Mouse (Mus musculus): ENCODE measurements at regions not wholly inside any gene's neighbourhood (a gene's known extent, or its start where the extent isn't known, plus 50 kb on each side); places are given as distances from the start of the nearest gene placed in this dataset.

DNA sequence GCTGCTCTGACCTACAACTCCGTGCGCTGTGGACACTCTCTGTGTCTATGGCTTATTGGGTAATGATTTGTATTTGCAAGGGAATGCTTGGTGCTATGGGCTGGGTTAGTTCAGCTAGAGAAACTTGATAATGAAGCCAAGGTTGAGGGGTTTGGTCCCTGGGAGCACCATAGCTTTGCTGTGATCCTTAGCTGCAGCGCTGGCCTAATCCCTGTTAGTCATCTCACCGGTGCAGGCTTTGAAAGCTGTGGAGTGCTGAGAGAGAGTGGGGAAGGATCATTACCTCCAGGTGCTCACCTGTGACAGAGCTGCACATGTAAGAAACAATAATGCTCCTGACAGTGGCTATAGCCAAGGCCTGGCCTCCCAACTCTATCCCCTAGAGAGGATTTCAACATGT, 156.6 kb downstream of the Zfp326 start:
- TF ChIP-seq EP300 (optimal IDR thresholded peaks at IDR 0.05), result no peak
- no peak for TF ChIP-seq CTCF (IDR thresholded peaks at IDR 0.05; ENCODE audit: low read depth)
